Mouse (Mus musculus): ENCODE results near the gene Thap2.

GRCm38 (mm10) chr10:115391076-115391475, 6.8 kb upstream of the Thap2 start:
- TF ChIP-seq POLR2A (IDR thresholded peaks at IDR 0.05; ENCODE audit: insufficient read depth, low read depth, low read length) = no peak
- TF ChIP-seq CTCF (IDR thresholded peaks at IDR 0.05) = no peak

Measured in heart, adult 2 months (tissue).